Mouse (Mus musculus) neutrophil, adult 65 days (primary cell): Measurements from ENCODE around the gene Cox7a2. TPM values are rescaled to one million over a fixed set of nuclear protein-coding genes. Genes with fewer than 3 reads are reported as not detected.

Experiments used
- total RNA-seq: library from RNA; stranded (reverse); gene quantifications from 2 replicates; pipeline ENCODE4 v1.2.4, GENCODE M21; 2023

The Cox7a2 gene
- 101 and 119 TPM in 2 replicates for total RNA-seq

GRCm38 (mm10) chr9:79759385-79760005, at the start of gene Cox7a2:
Gene Cox7a2 (minus strand): TSS chr9:79759878.

GRCm38 (mm10) chr9:79792841-79793835, 33.5 kb upstream of the Cox7a2 start, which contains the start of gene Tmem30a:
Gene Tmem30a (minus strand): TSS chr9:79793507.

GRCm38 (mm10) chr9:79718481-79719370, 41.0 kb downstream of the Cox7a2 start, which contains the start of gene Col12a1:
Gene Col12a1 (minus strand): TSS chr9:79718831.

Other genes with a start within 250 kb of the Cox7a2 start
- gene Col12a1, start 41.0 kb downstream of the Cox7a2 start, total RNA-seq, result 0.11 TPM in 1 of 2 replicates, not detected in the other
- 72.2 and 91.2 TPM in 2 replicates for gene Tmem30a, start 33.6 kb upstream of the Cox7a2 start, total RNA-seq